Mouse (Mus musculus): ENCODE measurements around the gene Cadm4.
"Not testable (repeated sequence)": the region's sequence is repeated elsewhere in the genome, so short reads cannot be mapped to it uniquely, and the experiment has no call there.

Gene Cadm4

DNA sequence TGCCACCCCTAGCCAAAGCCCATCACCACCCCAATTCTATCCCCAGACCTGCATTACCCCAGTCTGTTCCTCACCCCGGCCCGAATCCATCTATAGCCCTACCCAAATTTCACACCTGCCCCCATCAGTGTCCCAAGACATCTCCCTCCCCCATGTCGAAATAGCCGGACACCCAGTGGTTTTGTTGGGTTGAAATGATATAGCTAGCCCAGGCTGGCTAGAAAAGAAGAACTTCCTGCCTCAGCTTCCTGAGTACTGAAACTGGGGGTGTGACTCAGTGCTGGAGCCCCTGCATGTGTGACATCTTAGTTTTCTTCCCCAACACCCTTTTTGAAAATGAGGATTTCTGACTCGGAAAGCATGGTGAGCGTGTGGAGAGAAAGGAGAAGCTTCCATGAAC lies 15.0 kb upstream of the Cadm4 start:
- no peak for DNase-seq (ENCODE audit: low read depth, low spot score)

DNA sequence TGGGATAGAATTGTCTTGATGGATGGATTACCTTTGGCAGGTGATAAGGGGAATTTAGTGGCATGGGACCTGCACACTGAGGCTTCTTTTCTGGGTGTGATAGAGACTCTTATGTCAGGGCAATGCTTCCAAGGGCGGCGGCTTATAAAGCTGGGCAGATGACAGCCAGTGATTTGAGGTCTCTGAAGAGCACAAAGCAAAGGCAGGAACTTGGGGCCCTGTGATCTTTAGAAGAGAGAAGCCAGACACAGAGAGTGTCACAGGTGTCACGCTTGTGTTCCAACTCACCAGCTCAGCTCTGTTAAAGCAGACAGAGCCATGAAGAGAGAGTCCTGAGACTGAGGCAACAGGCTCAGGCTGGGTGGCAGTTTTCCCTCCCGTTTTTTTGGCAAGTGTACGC lies 13.9 kb upstream of the Cadm4 start:
- no peak for DNase-seq (ENCODE audit: low read depth, low spot score)

DNA sequence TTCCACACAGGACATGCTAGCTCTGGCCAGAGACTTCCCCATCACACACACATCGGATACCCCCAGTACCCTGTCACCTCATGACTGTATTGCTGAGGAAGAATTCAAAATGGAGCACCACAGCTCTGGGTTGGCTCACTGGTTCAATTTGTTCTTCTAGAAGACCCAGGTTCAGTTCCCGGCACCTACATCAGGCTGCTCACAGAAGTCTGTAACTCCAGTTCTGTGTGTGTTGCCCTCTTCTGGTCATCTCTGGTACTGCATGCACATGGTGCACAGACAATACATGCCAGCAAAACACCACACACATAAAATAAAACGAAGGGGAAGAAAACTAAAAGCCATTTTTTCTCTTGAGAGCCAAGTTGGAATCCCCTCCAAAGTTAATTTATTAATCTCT lies 12.7 kb upstream of the Cadm4 start:
- DNase-seq (ENCODE audit: low read depth, low spot score) = peak; percentile 48

DNA sequence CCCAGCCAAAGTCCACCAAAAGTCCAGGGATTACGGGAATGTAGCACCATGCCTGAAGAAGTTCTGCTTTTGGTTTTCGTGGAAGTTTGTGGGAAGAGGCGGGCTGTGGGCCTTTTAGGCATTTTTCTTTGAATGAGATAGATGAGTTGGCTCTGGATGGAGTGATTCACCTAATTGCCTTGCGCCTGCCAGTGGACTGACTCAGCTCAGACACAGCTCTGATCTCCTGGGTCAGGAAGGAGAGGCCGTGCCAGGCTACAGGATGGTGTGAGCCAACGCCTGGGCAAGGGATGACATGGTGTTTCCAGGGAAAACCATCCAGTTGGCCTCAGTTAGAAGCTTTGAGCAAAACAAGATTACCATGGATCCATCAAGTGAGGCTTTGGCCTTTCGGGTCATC lies 11.5 kb upstream of the Cadm4 start:
- no peak for DNase-seq (ENCODE audit: low read depth, low spot score)

DNA sequence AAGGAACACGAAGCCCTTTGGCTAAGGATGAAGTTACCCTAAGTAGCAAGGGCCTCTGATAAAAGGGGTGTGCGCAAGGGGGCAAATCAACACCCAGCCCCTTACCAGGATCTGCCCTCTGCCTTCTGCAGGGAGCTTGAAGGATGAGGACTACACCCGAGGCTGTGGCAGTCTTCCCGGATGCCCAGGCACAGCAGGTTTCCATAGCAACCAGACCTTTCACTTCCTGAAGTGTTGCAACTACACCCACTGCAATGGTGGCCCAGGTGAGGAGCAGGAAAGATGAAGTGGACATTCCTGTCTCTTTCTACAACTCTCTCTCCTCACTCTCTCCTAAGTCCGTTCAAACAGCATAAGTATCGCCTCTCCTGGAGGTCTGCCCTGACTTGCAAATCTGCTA lies 9.4 kb upstream of the Cadm4 start:
- DNase-seq (ENCODE audit: low read depth, low spot score) = no peak

DNA sequence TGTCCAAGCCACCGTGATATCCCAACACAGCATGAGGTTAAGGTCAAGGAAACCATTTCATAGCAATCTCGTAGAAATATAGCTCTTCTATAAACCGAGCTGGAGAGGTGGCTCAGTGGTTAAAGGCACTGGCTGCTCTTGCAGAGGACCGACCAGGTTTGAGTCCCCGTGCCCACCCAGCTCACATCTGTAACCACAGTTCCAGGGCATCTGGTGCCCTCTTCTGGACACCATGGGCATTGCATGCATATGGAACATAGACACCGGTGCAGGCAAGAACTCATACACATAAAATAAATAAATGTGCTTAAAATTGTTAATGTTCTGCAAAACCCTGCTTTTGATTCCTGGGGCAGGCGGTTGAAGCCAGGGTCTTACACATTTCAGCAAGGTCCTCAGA lies 8.9 kb upstream of the Cadm4 start:
- peak; percentile 69 for DNase-seq (ENCODE audit: low read depth, low spot score)

DNA sequence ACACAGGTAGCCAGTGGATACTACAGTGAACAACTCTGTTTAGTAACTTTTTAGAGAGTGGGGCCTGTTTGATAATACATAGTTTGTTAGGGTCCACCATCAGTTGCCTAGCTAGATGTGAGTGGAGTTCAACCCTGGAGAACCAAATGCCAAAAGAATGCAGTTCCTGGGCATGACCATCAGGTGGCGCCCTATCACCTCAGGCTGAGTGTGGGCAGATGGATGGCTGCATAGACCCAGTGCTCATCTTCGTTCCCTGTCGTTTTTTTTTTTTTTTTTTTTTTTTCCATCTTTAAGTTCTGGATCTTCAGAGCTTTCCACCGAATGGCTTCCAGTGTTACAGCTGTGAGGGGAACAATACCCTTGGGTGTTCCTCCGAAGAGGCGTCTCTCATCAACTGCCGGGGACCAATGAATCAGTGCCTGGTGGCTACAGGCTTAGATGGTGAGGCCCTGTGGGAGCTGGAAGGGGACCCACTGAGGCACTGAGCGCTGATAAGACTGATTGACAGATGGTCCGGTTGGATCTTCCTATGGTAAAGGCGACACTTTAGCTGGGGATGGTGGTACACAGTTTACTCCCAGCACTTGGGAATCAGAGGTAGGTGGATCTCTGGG lies 7.8 kb upstream of the Cadm4 start:
- DNase-seq (ENCODE audit: low read depth, low spot score) = peak; percentile 79

DNA sequence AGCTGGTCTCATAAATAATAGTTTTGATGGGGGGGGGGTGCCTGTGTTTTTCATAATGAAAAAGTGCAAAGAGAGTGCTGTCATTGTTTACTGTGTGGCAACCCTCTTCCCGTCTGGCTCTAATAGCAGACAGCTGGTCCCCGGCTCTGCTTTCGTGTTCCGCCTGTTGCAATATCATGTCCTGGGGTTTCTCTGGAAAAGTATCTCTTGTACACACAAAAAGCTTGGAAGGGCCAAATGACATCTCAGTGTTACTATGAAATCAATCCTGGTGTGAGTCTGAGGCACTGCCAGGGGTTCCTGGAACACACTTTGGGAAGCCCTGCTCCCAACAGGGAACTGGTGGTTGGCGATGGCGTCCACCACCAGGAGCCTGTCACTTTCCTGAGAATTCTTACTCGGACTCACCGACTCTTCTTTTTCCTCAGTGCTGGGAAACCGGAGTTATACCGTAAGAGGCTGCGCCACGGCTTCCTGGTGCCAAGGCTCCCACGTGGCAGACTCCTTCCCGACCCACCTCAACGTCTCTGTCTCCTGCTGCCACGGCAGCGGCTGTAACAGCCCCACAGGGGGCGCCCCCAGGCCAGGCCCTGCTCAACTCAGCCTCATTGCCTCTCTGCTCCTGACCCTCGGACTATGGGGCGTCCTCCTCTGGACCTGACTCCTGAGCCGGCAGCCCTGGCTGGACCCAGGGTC lies 6.9 kb upstream of the Cadm4 start:
- DNase-seq (ENCODE audit: low read depth, low spot score) = peak; percentile 28

DNA sequence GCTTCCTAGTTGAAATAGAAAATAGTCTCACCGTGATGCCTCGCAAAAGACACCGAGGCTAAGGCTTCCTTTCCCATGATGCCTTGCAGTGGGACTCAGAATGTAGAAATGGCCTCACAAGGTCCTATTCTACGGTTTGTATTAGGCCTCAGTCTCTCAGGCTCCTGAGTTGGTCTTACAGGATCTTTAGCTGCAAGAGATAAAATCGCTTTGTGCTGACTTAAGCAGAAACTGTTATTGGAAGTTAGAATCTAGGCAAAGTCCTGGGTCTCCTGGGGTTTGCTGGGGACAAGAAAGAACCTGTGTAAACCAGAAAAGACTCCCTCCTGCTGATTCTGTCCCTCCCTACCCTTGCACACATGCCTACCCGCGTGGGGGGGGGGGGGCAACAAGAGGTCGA lies 5.5 kb upstream of the Cadm4 start:
- DNase-seq (ENCODE audit: low read depth, low spot score) = no peak

DNA sequence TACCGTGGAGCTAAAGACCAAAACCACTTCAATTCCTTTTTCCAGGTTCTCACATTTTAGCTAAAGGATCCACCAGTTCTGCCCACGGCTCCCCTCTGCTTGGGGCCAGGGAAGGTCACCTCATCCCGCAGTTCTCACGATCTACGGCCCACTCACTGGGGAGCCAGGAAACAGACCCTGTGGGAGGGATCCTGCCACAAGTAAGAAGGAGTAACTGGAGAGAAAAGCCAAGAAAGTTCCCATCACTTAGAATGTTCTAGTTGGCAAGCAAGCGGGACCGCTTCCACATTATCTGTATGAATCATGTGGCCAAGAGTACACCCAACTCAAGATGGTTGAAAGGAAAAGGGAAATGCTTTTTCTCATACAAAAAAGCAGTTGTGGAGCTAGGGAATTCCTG lies 5.0 kb upstream of the Cadm4 start:
- no peak for DNase-seq (ENCODE audit: low read depth, low spot score)

DNA sequence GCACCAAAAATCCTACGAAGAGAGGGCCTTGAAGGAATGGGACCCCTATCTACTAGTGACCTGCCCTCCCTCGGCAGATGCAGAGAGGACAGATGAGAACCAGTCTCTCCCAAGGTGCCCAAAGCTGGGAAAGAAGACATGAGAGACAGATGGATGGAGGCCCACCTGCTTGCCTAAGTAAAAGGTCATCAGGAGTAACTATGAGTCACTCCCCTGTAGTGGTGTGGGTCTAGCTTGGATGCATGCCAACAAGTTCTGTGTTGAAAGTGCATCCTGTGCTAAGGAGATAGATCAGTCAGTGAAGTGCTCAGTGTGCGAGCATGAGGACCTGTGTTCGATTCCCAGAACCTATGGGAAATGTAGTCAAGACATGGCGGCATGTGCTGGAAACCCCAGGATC lies 2.9 kb upstream of the Cadm4 start:
- DNase-seq (ENCODE audit: low read depth, low spot score) = no peak

DNA sequence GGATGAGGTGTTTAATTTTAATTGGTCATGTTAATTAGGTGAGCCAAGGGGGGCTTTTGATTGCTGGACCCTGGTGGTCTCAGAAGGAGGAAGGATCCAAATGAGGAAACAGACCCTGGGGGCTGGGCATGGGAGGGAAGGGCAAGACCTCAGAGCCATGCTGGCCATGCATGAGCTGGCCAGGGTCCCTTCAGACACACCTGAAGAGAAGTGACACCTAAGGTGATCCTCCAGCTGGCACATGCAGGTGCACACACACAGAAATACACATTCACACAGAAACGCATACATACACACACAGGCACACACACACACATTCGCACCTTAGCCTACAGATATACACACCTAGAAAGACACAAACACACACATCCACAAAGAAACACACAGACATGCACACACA lies 2.1 kb upstream of the Cadm4 start:
- DNase-seq (ENCODE audit: low read depth, low spot score) = peak; percentile 47

DNA sequence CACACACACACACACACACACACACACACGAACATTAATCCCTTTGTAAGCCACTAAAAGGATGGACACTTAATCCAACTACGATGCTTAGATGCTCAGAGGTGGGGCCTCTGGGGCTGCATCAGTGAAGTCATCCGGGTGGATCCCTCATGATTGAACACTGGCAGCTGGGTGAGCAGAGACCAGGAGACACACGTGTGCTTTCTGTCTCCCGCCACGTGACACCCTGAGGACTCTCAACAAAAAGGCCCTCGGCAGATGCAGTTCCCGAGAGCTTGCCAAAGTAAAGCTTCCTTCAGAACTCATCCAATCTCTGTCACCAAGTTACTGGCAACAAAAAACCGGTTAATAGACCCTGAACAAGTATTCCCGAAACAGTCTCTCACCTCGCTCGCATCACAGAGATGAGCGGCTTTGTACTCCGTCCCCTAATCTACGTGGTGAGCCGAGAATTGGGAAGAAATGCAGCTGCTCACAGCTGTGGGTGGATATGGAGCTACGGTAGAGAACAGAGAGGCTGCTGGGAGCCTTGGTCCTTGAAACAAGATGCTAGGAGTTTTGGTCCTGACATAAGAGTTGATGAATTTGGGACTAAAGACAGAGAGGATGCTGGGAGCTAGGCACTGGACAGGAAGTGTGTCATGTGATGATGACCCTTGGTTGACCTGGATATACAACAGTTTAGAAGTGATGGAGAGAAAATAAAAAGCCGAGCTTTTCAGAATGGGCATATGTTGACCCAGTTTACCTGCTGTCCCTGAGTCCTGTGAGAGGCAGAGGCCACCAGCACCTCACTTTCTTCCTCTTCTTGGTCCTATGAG lies 1.5 kb upstream of the Cadm4 start:
- DNase-seq (ENCODE audit: low read depth, low spot score) = no peak

DNA sequence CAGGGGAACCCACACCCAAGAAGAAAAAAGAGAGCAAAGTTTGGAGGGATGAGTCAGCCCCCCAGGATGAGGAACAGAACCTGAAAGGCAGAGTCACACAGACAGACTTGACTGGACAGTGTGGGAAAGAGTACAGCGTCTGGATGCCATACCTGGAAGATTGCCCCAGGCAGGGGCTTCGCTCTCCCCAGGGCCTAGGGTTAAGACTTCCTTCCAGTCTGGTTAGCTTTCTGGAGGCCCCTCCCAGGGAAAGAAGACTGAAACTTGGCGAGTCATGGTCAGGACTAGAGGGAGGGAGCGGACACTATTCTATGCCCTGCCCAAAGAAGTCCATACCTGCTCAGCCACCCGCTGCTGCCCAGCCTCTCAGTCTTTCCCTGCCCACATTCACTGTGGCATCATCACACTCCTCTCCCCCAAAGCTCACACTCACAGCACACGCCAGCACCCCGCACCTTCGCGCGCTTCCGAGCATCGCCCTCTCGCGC lies 793 bp upstream of the Cadm4 start:
- DNase-seq (ENCODE audit: low read depth, low spot score) = no peak

DNA sequence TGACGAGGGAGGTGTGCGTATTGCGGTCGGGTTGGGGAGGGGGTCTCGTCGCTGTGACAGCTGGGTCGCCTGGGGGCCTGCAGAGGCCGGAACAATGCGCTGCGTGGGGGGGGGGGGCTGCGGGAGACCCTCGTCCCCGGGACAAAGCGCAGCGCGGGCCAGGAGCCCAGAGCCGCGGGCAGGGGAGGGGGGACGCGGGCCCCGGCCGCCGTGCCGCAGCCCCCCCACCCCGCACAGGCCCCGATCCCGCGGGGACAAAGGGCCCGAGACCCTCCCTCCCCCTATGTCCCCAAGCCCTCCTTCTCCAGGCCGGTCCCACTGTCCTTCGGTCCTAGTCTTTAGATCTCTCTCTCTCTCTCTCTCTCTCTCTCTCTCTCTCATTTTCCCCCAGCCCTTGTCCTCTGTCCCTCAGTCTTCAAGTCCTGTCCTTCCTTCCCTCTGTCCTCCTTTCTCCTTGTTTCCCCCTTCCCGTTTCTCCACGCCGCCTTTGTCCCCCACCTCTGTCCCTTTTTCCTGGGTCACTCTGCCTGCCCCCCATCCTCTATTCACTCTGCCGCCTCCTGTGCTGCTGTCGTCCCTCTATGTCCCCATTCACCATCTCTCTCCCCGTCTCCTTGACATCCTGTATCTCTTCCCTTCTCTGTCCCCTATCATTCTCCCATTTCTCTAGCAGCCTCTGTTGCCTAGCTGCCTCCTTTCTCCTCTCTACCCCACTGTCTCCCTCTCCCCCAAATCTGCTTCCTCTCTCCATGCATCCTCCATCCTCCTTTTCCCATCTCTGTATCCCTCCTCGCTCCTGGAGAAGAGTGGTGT lies 591 bp downstream of the Cadm4 start:
- DNase-seq (ENCODE audit: low read depth, low spot score) = no peak

DNA sequence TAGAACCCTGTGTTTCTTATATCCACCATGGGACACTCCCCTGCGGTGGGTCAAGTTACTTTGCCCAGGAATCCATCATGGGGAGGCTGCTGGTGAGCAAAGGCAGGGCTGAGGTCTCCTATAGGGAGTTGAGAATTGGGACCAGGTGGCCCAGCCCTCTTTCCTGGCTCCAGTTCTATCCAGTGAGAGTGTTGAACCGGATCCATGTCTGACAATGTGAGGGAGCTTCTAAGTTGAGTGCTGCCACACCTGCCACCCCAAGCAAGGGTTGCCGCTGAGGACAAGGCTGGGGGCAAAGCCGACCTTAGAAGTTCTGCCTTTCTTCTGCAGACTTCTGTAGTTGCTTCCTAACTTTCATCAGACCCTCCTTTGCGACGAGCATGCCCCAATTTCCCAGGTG lies 1.5 kb downstream of the Cadm4 start:
- DNase-seq (ENCODE audit: low read depth, low spot score) = not testable (repeated sequence)

DNA sequence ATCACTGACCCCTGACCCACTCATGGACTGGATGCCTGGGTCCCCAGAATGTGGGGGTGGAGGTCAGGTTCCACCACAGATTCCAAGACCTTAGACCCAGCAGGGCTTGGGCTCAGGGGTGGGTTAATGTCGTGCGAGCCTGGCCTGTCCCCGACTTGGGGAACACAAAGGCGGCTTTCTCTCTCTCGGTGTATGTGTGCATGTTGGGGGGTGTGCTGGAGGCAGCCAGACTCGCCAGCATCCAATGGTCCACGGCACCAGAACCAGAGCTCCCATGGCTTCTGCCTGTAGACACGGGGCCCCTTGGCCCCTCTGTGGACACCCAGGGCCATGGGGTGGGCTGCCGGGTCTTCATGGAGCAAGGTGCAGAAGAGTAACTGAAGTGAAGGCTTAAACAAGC lies 3.7 kb downstream of the Cadm4 start:
- DNase-seq (ENCODE audit: low read depth, low spot score) = no peak

DNA sequence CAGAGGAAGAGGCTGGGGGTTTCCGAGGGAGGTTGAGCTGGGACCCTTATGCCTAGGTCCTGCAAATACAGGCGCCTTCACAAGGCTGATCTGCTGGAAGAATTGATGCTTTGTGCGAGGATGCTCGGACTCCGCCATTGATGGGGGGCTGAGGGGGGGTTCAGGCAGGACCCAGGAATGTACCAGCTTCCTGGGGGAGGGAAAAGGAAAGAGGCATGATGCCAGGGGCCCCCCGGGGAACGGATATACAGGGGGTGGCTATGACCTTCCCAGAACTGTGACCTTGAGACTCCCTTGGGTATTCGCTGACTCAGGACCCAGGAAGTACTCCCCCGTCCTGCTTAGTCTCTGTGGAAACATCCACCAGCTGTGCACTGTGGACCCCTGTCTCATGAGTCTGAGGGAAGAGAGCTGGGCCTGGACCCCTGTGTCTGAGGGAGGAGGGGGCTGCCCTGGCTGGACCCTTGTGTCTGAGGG lies 4.9 kb downstream of the Cadm4 start:
- DNase-seq (ENCODE audit: low read depth, low spot score) = no peak

DNA sequence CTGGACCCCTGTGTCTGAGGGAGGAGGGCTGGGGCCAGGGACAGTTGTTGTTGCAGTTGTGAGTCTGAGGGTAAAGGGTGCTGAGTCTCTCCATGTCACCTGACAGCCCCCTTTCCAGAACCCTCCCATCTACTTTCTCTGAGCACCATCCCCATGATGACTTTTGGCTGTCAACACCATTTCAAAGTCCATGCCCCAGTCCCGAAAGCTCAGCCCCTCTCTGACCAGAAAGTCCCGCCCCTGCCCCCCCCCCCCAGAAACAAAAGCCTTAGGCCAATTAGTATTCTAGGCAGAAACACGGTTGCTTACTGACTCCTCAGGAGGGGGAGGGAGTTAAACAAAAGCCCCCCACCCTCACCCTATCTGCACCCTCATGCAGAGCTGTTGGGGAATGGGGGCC lies 5.6 kb downstream of the Cadm4 start:
- no peak for DNase-seq (ENCODE audit: low read depth, low spot score)

DNA sequence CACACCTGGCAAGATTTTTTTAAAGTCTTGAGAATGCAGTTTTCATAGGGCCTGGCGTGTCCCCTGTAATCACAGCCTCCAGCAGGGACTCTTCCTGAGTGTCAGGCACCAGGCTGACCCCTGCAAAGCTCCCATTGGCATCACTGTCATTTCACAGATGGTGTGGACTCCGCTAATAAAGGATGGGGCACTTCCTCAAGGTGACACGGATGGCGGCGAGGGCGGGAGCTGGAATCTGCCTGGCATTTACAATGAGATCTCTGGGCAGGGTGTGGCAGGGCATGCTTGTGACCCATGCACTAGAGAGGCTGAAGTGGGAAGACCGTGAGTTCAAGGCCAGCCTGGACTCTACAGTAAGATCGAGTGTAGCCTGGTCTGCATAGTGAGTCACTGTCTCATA lies 6.5 kb downstream of the Cadm4 start:
- no peak for DNase-seq (ENCODE audit: low read depth, low spot score)

DNA sequence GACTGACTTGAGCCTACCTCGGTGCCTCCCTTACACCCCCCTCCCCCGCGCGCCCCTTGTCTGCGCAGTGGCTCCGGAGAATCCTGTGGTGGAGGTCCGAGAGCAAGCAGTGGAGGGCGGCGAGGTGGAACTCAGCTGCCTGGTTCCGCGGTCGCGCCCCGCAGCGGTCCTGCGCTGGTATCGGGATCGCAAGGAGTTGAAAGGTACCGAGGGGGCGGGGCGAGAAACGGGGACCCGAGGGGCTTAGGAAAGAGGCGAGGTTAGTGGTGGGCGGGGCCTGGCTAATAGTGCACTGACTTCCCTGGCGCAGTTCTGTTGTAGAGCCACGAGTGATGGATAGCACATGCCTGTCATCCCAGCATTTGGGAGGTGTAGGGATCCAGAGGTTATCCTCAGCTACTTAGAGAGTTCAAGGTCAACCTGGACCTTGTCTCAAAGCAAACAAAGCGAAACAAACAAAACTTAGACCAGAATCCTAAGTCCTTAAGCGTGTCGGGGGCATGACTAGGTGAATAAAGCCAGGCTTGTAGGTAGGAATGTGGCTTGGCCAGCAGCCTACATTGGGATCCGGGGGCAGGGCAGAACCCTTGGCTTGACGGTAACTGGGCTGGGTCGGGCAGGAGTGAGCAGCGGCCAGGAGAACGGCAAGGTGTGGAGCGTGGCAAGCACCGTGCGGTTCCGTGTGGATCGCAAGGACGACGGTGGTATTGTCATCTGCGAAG lies 18.2 kb downstream of the Cadm4 start:
- DNase-seq (ENCODE audit: low read depth, low spot score) = no peak
